Mouse (Mus musculus) splenic B cell, adult 2 months (primary cell): ENCODE data around the gene Dnal1.
A peak's percentile ranks its signal among the peaks of the same experiment; 100 is the strongest.

ENCODE experiments used
- DNase-seq: peaks from one replicate; pipeline ENCODE4 v3.0.0-alpha.2; 2011; ENCODE audit warnings: low read depth, low spot score
- H3K27me3 ChIP-seq: 2 replicates; pipeline ENCODE4 v1.6.1; 2012; ENCODE audit warnings: mild to moderate bottlenecking, low read length, moderate library complexity, mixed read lengths; ENCODE audit not compliant: control insufficient read depth, poor library complexity, insufficient read depth, severe bottlenecking
- H3K36me3 ChIP-seq: 2 replicates; pipeline ENCODE4 v1.6.1; 2012; ENCODE audit warnings: mild to moderate bottlenecking, low read length, moderate library complexity, mixed read lengths; ENCODE audit not compliant: control insufficient read depth, poor library complexity, insufficient read depth, severe bottlenecking

Dnal1 gene

DNA sequence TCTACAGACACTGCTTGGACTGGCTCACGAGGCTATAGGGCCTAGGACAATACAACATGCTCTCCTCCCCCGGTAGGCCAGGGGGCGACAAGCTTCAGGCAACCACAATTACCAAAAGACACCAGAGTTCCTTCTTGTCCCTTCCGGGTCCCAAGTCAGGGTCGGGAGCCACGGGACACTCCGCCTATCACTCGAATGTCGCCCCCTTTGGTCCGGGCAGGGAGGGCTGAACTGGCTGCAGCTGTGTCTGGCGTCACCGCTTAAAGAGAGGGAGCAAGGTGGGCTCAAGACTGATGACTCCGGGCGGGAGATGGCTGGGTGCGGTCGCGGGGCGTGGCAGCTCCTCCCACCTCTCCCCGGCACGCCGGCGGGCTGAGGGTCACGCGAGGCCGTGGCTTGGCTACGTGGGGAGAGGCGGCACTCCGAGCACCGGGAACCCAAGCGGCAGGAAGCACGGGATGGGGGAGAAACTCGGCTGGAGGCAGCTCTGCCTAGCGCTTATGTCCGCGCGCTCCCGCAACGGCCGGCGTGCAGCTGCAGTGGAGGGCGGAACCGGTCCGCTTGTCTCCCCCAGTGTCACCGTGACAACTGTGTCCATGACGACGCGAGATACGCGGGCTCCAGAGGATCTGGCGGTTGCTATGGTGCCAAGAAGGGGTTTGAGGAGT, 33.9 kb downstream of the Dnal1 start, which contains the start of gene Pnma1:
TSS of gene Pnma1 (minus strand) at position 536 of the 668 bp plus-strand sequence.
- no peaks in the 10 kb centered on the region for H3K27me3 ChIP-seq
- H3K36me3 ChIP-seq: peaks cover 16% of the 10 kb centered on the region
- peak; percentile 67 for DNase-seq

DNA sequence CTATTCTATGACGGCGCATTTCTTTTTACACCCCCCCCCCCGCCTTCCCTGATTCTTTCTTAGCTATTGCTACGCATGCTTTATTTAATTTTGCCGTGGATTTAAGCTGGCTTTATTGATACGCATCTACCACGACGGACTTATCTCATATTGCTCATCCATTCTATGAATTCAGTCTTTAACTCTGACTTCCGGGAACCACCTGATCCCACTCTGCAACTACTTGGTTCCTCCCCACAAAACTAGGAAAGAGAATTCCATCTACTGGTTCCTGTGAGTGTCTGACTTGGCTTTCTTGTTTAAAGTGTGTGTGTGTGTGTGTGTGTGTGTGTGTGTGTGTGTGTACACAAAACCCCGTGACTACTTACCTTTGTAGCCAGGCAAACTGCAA, 34.5 kb downstream of the Dnal1 start:
- Histone ChIP-seq H3K27me3 (no peaks in the 10 kb centered on the region), H3K36me3 (peaks cover 16% of the 10 kb centered on the region)
- DNase-seq: no peak

GRCm38 (mm10) chr12:84149971-84150370, 35.8 kb downstream of the Dnal1 start:
- no peak for DNase-seq
- no peaks in the 10 kb centered on the region for H3K27me3 ChIP-seq
- H3K36me3 ChIP-seq: peaks cover 16% of the 10 kb centered on the region

GRCm38 (mm10) chr12:84150976-84151375, 36.8 kb downstream of the Dnal1 start:
- DNase-seq: no peak
- H3K36me3 ChIP-seq: peaks cover 16% of the 10 kb centered on the region
- no peaks in the 10 kb centered on the region for H3K27me3 ChIP-seq

DNA sequence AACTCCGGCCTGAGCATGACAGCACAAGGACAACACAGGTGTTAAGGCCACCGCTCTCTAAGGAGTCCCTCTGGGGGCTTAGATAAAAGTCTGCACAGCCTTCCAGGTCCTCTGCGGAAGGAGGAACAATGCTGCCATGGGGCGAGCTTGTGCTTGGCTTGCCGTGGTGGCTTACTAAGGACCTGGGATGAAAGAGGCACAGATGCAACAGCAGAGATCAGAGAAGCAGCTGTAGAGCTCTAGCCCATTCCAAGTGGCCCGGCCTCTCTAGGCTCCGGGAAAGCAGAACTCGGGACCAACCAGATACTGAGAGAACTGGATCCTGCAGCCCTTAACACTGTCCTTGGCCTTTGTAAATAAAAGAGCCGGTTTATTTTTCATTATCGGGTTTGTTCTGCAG, 37.7 kb downstream of the Dnal1 start:
- no peaks in the 10 kb centered on the region for H3K27me3 ChIP-seq
- peaks cover 16% of the 10 kb centered on the region for H3K36me3 ChIP-seq
- no peak for DNase-seq

- Histone ChIP-seq H3K36me3 (peaks cover 16% of the 10 kb centered on the region), H3K27me3 (no peaks in the 10 kb centered on the region)
- no peak for DNase-seq
These were observed 38.4 kb downstream of the Dnal1 start for GRCm38 (mm10) chr12:84152352-84153190.

DNA sequence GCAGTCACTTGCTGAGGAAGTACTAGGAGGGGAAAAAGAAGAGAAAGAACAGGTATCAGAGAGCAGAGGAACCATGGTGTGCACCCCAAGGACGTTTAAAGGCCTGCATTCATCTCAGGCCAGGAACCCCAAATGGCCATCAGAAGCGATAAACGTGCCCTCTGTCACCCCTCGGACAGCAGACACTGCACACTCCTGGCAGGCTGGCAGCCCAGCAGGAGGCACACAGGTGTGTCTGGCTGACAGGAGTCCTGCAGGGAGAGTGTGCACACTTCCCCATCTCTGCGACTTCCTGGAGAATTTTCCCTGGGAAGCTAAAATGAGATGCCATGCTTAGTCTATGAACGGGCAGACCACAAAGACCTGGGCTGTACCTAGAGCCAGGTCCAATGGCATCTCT, 39.2 kb downstream of the Dnal1 start:
- peaks cover 21% of the 10 kb centered on the region for H3K36me3 ChIP-seq
- H3K27me3 ChIP-seq: no peaks in the 10 kb centered on the region
- no peak for DNase-seq

DNA sequence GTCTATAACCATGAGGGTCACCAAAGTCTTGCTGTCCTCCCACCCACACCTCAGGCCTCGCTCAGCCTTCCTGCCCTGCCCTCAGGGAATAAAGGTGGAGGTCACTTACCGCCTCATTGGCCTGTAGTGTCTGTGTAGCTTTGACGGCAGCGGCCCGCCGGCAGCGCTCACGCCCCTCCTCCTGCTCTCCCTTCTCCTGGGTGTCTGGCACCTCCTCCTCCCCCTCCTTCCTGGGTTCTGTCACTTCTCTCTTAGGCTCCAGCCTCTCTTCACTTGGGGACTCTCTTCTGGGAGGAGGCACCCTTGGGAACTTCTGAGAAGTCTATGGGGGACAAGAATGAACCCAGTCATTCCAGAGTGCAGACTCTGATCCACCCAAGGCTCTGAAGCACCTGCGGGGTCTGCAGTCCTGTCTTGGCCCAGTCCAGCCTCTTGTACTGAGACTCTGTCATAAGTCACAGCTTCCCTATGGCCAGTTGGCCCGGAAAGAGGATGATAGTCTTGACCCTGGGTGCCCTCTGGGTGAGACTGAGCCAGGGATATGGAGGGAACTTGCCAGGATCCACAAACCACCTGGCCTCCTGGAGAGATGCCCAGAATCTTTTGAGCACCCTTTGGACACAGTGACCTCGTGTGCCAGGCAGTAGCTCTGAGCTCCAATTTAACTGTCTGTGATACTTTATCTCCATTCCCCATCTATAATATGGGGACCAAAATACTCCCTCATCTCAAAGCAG, 40.8 kb downstream of the Dnal1 start:
- DNase-seq: no peak
- Histone ChIP-seq H3K36me3 (peaks cover 31% of the 10 kb centered on the region), H3K27me3 (no peaks in the 10 kb centered on the region)

DNA sequence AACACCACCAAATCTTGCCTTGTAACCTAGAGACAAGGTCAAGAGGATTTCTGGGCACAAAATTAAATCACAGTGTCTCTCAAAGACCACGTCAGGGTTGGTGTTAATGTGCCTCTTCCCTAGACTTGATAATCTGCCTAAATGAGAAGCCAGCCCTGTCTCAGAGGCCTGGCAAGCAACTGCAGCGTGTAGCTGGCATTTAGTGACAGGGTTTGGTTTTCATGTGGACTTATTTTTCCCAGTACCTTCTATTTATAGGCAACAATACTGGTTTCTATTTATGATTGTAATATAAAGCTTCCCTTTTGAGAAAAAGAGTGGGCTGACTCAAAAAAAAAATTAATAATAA, 41.3 kb downstream of the Dnal1 start:
- H3K36me3 ChIP-seq: peaks cover 36% of the 10 kb centered on the region
- DNase-seq: no peak
- no peaks in the 10 kb centered on the region for H3K27me3 ChIP-seq

- peaks cover 38% of the 10 kb centered on the region for H3K36me3 ChIP-seq
- no peaks in the 10 kb centered on the region for H3K27me3 ChIP-seq
- no peak for DNase-seq
These were observed 42.0 kb downstream of the Dnal1 start for GRCm38 (mm10) chr12:84156210-84156609.

DNA sequence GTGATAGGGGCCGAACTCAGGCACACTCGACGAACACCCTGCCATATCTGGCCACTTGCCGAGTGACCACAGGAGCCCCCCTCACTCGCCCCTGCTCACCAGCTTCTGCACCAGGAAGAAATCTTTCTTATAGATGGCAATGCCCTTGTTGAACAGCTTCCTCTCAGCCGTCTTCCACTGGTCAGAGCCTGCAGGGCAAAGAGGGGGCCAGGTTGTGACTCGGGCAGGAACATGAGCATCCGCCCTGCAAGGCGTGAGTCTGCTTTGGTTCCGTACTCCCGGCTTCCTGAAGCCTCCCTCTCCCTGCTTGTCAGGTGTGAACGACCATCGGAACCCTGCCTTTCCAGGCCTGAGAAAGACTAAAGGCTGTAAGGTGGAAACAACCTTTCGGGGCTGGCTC, 44.0 kb downstream of the Dnal1 start:
- no peak for DNase-seq
- peaks cover 33% of the 10 kb centered on the region for H3K36me3 ChIP-seq
- H3K27me3 ChIP-seq: no peaks in the 10 kb centered on the region

- Histone ChIP-seq H3K27me3 (no peaks in the 10 kb centered on the region), H3K36me3 (peaks cover 35% of the 10 kb centered on the region)
- DNase-seq: no peak
These were observed 46.3 kb downstream of the Dnal1 start for GRCm38 (mm10) chr12:84160491-84160890.

- DNase-seq: no peak
- peaks cover 35% of the 10 kb centered on the region for H3K36me3 ChIP-seq
- H3K27me3 ChIP-seq: no peaks in the 10 kb centered on the region
These were observed 47.0 kb downstream of the Dnal1 start for GRCm38 (mm10) chr12:84161116-84161515.

GRCm38 (mm10) chr12:84161616-84162433, 47.7 kb downstream of the Dnal1 start:
- peak; percentile 69 for DNase-seq
- no peaks in the 10 kb centered on the region for H3K27me3 ChIP-seq
- H3K36me3 ChIP-seq: peaks cover 35% of the 10 kb centered on the region
